Comparison of ENCODE assay signal across 12 mouse cellular contexts in genomic region chr2:143951546-143952315, GRCm38 (mm10). TPM values are rescaled to one million over a fixed set of nuclear protein-coding genes. Genes with fewer than 3 reads are reported as not detected.
DNase-seq lines count a peak whose midpoint lies in the region; ATAC-seq lines count a peak whose summit lies in the region.
"Had no signal": no experiment of that assay in that cellular context is flagged by ENCODE, and none has a peak within 500 bp of the region (broad histone marks: within the 10 kb centered on the region; RNA-seq: fewer than 3 reads in every experiment).

No protein-coding gene starts in this region.

- H3K4me3 ChIP-seq in liver, embryonic 12.5 days, result no peak overlapping the region
- no peak overlapping the region for H3K4me3 ChIP-seq in embryonic facial prominence, embryonic 14.5 days (ENCODE audit: low read depth, low read length)
- no peak overlapping the region for H3K4me3 ChIP-seq in intestine, embryonic 16.5 days (ENCODE audit: low read length)
- H3K4me3 ChIP-seq in midbrain, embryonic 10.5 days, result no peak overlapping the region
- H3K4me3 ChIP-seq: midbrain, embryonic 15.5 days had no signal

- H3K36me3 ChIP-seq in liver, embryonic 12.5 days, result peaks cover 100% of the 10 kb centered on the region
- peaks cover 100% of the 10 kb centered on the region for H3K36me3 ChIP-seq in embryonic facial prominence, embryonic 14.5 days (ENCODE audit: control insufficient read depth, insufficient read depth, low read length)
- peaks cover 58% of the 10 kb centered on the region for H3K36me3 ChIP-seq in intestine, embryonic 16.5 days (ENCODE audit: control insufficient read depth, insufficient read depth, low read length)
- peaks cover 100% of the 10 kb centered on the region for H3K36me3 ChIP-seq in midbrain, embryonic 10.5 days

- 81% methylated on average over 5 of the region's 5 CpGs for WGBS in liver, embryonic 12.5 days (ENCODE audit: insufficient replicate concordance)
- 67% methylated on average over 5 of the region's 5 CpGs for WGBS in embryonic facial prominence, embryonic 14.5 days
- WGBS in intestine, embryonic 16.5 days, result 73% methylated on average over 5 of the region's 5 CpGs
- WGBS in midbrain, embryonic 10.5 days, result 89% methylated on average over 5 of the region's 5 CpGs

- H3K4me2 ChIP-seq in liver, embryonic 12.5 days, result no peak overlapping the region
- H3K4me2 ChIP-seq in embryonic facial prominence, embryonic 14.5 days (ENCODE audit: low read depth, low read length), result no peak overlapping the region
- no peak overlapping the region for H3K4me2 ChIP-seq in intestine, embryonic 16.5 days (ENCODE audit: low read depth, low read length)
- H3K4me2 ChIP-seq: hindbrain, embryonic 14.5 days; midbrain, embryonic 15.5 days had no signal

- H3K27me3 ChIP-seq in liver, embryonic 12.5 days (replicated peaks), result no peaks in the 10 kb centered on the region
- no peaks in the 10 kb centered on the region for H3K27me3 ChIP-seq in embryonic facial prominence, embryonic 14.5 days (replicated peaks; ENCODE audit: control insufficient read depth, insufficient read depth, low read length)
- H3K27me3 ChIP-seq in intestine, embryonic 16.5 days (replicated peaks; ENCODE audit: control insufficient read depth, insufficient read depth, low read length), result no peaks in the 10 kb centered on the region
- no peaks in the 10 kb centered on the region for H3K27me3 ChIP-seq in midbrain, embryonic 10.5 days (ENCODE audit: low read depth, poor library complexity, severe bottlenecking)
- H3K27me3 ChIP-seq: midbrain, embryonic 15.5 days had no signal

- 0 out of 2 replicates have a peak, but pooled peaks cover 7% of the 10 kb centered on the region for H3K4me1 ChIP-seq in liver, embryonic 12.5 days
- no peaks in the 10 kb centered on the region for H3K4me1 ChIP-seq in embryonic facial prominence, embryonic 14.5 days (ENCODE audit: control insufficient read depth, insufficient read depth, low read length)
- H3K4me1 ChIP-seq in intestine, embryonic 16.5 days (ENCODE audit: control insufficient read depth, insufficient read depth, low read length), result peaks cover 7% of the 10 kb centered on the region; the same call in 1 of the 2 replicates
- no peaks in the 10 kb centered on the region for H3K4me1 ChIP-seq in midbrain, embryonic 10.5 days
- H3K4me1 ChIP-seq: midbrain, embryonic 15.5 days had no signal

- DNase-seq in adrenal gland, adult 2 months, result peak; percentile 36
- DNase-seq in adrenal gland, postnatal 4 days (ENCODE audit: low spot score in 2 of 2), result no peak
- peak; percentile 1 for DNase-seq in liver
- peak; percentile 26 for DNase-seq in embryonic facial prominence, embryonic 14.5 days (ENCODE audit: low spot score)
- DNase-seq in midbrain, embryonic 10.5 days (ENCODE audit: low spot score), result no peak
- no peak for DNase-seq in layer of hippocampus, postnatal 36 days
- DNase-seq: spleen, adult 18-20 months; thymus, postnatal 36 days had no signal

- no peak overlapping the region for H3K9ac ChIP-seq in liver, embryonic 12.5 days
- H3K9ac ChIP-seq in embryonic facial prominence, embryonic 14.5 days (ENCODE audit: low read depth, low read length), result no peak overlapping the region
- H3K9ac ChIP-seq in intestine, embryonic 16.5 days (ENCODE audit: low read depth, low read length), result no peak overlapping the region
- H3K9ac ChIP-seq: hindbrain, embryonic 14.5 days; midbrain, embryonic 15.5 days had no signal

- ATAC-seq in liver, embryonic 12.5 days, result no peak
- no peak for ATAC-seq in embryonic facial prominence, embryonic 14.5 days (ENCODE audit: low read depth)
- ATAC-seq in intestine, embryonic 16.5 days, result peak; percentile 39; the same call in 1 of the 2 replicates
- ATAC-seq: midbrain, embryonic 15.5 days had no signal

- H3K9me3 ChIP-seq in liver, embryonic 12.5 days (replicated peaks), result no peaks in the 10 kb centered on the region
- no peaks in the 10 kb centered on the region for H3K9me3 ChIP-seq in embryonic facial prominence, embryonic 14.5 days (ENCODE audit: control insufficient read depth, low read length)
- H3K9me3 ChIP-seq in intestine, embryonic 16.5 days (ENCODE audit: control insufficient read depth, low read length), result no peaks in the 10 kb centered on the region
- H3K9me3 ChIP-seq in midbrain, embryonic 10.5 days (replicated peaks), result no peaks in the 10 kb centered on the region
- H3K9me3 ChIP-seq: midbrain, embryonic 15.5 days had no signal

- no peak overlapping the region for H3K27ac ChIP-seq in liver, embryonic 12.5 days
- H3K27ac ChIP-seq in embryonic facial prominence, embryonic 14.5 days (replicated peaks; ENCODE audit: low read depth, low read length), result no peak overlapping the region
- H3K27ac ChIP-seq in intestine, embryonic 16.5 days (ENCODE audit: low read length), result no peak overlapping the region
- H3K27ac ChIP-seq in midbrain, embryonic 10.5 days (replicated peaks), result no peak overlapping the region
- H3K27ac ChIP-seq: hindbrain, embryonic 14.5 days; midbrain, embryonic 15.5 days had no signal

RNA-seq across cellular contexts. Expression of gene Dstn, which starts 36.6 kb away (rescaled TPM):
- 100 to 1,000 TPM; 233 to 305 TPM for total RNA-seq in adrenal gland, adult 2 months (2021)
- polyA plus RNA-seq in adrenal gland, adult 2 months (2012; rRNA removed), result 12.2 and 20.6 TPM in 2 replicates
- total RNA-seq in adrenal gland, postnatal 4 days (2021), result 100 to 1,000 TPM; 227 to 242 TPM
- 126 and 136 TPM in 2 replicates for polyA plus RNA-seq in liver, embryonic 12.5 days (2016; fragmentation: Nextera tagmentation; extraction: Ambion mirVana)
- polyA plus RNA-seq in embryonic facial prominence, embryonic 14.5 days (2014; fragmentation: Nextera tagmentation; extraction: Ambion mirVana), result 389 and 391 TPM in 2 replicates
- 822 and 823 TPM in 2 replicates for polyA plus RNA-seq in intestine, embryonic 16.5 days (2015; fragmentation: Nextera tagmentation; extraction: Ambion mirVana)
- polyA plus RNA-seq in midbrain, embryonic 10.5 days (2016; fragmentation: Nextera tagmentation; extraction: Ambion mirVana), result 314 and 333 TPM in 2 replicates
- 100 to 1,000 TPM; 199 to 209 TPM for total RNA-seq in layer of hippocampus, postnatal 36 days (2021)

RNA-seq across cellular contexts. Expression of gene Rrbp1, which starts 59.3 kb away (rescaled TPM):
- 100 to 1,000 TPM; 162 to 193 TPM for total RNA-seq in adrenal gland, adult 2 months (2021)
- 30.3 and 36.0 TPM in 2 replicates for polyA plus RNA-seq in adrenal gland, adult 2 months (2012; rRNA removed)
- 100 to 1,000 TPM; 228 to 233 TPM for total RNA-seq in adrenal gland, postnatal 4 days (2021)
- polyA plus RNA-seq in liver, embryonic 12.5 days (2016; fragmentation: Nextera tagmentation; extraction: Ambion mirVana), result 59.8 and 60.8 TPM in 2 replicates
- 170 and 175 TPM in 2 replicates for polyA plus RNA-seq in embryonic facial prominence, embryonic 14.5 days (2014; fragmentation: Nextera tagmentation; extraction: Ambion mirVana)
- 102 and 106 TPM in 2 replicates for polyA plus RNA-seq in intestine, embryonic 16.5 days (2015; fragmentation: Nextera tagmentation; extraction: Ambion mirVana)
- polyA plus RNA-seq in midbrain, embryonic 10.5 days (2016; fragmentation: Nextera tagmentation; extraction: Ambion mirVana), result 41.7 and 48.0 TPM in 2 replicates
- total RNA-seq in layer of hippocampus, postnatal 36 days (2021), result 10 to 100 TPM; 59.0 to 60.4 TPM

Comparison
In these comparisons a context has a peak if more than half of its experiments do, and no peak if none do; other contexts are left out.
1. DNase-seq: peak in adrenal gland, adult 2 months (single experiment), liver (single experiment) and embryonic facial prominence, embryonic 14.5 days (single experiment); none in adrenal gland, postnatal 4 days (0 of 2), midbrain, embryonic 10.5 days (single experiment) and layer of hippocampus, postnatal 36 days (0 of 2).